Mouse (Mus musculus): ENCODE results near the gene Sertad1. TPM values are rescaled to one million over a fixed set of nuclear protein-coding genes. Genes with fewer than 3 reads are reported as not detected.
A peak's percentile ranks its signal among the peaks of the same experiment; 100 is the strongest.

Gene Sertad1
- polyA plus RNA-seq, 1 experiment from 2014 or later = 41.6 TPM

- WGBS = 91% methylated on average over 11 of the region's 11 CpGs
- Histone ChIP-seq H3K9me3 (replicated peaks; ENCODE audit: low read length) (no peaks in the 10 kb centered on the region), H3K9ac (ENCODE audit: low read depth, low read length) (no peak overlapping the region), H3K4me3 (replicated peaks; ENCODE audit: low read depth, low read length) (no peak overlapping the region), H3K4me1 (replicated peaks; ENCODE audit: insufficient read depth, low read length) (no peaks in the 10 kb centered on the region; the same call in 1 of the 2 replicates), H3K36me3 (ENCODE audit: insufficient read depth, low read length) (peaks cover 5% of the 10 kb centered on the region; the same call in 1 of the 2 replicates), H3K27ac (no peak overlapping the region), H3K27me3 (ENCODE audit: insufficient read depth, low read length) (no peaks in the 10 kb centered on the region), H3K4me2 (ENCODE audit: low read length) (no peak overlapping the region)
- ATAC-seq (replicated peaks; ENCODE audit: low FRiP score, low read depth) (no peak), DNase-seq (ENCODE audit: low spot score) (no peak)
- no peak for TF ChIP-seq CTCF (IDR thresholded peaks at IDR 0.05; ENCODE audit: low read depth)
Observed at GRCm38 (mm10) chr7:27471390-27472120, 15.2 kb upstream of the Sertad1 start.

DNA sequence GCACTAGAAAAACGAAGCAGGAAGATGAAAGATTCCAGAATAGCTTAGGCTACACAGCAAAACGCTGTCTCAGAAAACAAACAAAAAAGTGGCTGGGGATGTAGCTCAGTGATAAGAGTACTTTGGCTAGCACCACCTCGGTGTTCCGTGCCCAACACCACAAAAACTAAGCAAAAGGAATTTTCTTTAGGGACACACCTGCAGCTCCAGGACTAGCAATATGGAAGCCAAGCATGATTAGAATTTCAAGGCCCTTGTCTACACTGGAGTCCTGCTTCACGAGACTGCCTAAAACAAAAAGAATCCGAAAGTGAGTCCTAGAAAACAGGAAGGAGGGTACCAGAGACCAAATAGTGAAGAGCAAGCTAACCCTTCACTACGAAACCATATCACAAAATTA is 14.1 kb upstream of the Sertad1 start:
- peaks cover 5% of the 10 kb centered on the region; the same call in 1 of the 2 replicates for H3K36me3 ChIP-seq (ENCODE audit: insufficient read depth, low read length)
- H3K27ac ChIP-seq = peak overlapping the region; percentile 72
- H3K9me3 ChIP-seq (replicated peaks; ENCODE audit: low read length) = no peaks in the 10 kb centered on the region
- no peak for TF ChIP-seq CTCF (IDR thresholded peaks at IDR 0.05; ENCODE audit: low read depth)
- peak overlapping the region; percentile 36; the same call in 1 of the 2 replicates for H3K9ac ChIP-seq (ENCODE audit: low read depth, low read length)
- H3K27me3 ChIP-seq (ENCODE audit: insufficient read depth, low read length) = no peaks in the 10 kb centered on the region
- 31% methylated on average over 7 of the region's 7 CpGs for WGBS
- DNase-seq (ENCODE audit: low spot score) (peak; percentile 18), ATAC-seq (replicated peaks; ENCODE audit: low FRiP score, low read depth) (no peak)
- H3K4me1 ChIP-seq (replicated peaks; ENCODE audit: insufficient read depth, low read length) = peaks cover under 1% of the 10 kb centered on the region; the same call in 1 of the 2 replicates
- peak overlapping the region; percentile 63 for H3K4me2 ChIP-seq (ENCODE audit: low read length)
- H3K4me3 ChIP-seq (replicated peaks; ENCODE audit: low read depth, low read length) = peak overlapping the region; percentile 73

DNA sequence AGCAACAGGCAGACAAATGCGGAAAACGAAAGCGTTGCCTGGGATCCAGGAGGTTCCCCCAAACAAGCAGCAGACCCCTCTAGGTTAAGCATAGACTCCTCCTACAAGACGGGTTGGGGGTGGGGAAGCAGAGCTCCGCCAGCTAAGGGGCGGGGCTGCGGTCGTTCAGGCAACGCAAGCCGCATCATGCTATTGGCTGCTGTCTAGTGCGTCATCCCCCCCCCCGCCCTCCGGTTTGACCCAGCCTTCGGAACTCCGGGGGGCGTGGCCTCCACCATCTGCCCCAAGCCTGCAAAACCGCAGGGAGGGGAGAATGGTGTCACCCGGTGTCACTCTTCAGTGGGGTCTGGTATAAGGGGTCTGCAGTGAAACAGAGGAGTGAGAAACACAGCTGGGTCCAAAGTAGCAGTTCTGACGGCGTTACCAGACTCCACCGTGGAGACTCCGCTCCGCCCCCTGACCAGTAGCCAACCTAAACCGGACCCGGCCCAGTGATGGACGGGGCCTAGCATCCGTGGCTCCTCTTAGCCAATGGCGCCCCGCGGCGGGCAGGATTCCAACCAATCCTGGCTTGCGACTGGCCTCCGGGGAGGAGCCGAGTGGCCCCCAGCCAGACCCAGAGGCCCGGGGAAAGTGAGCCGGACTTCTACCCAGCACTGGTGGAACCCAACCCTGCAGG is 13.4 kb upstream of the Sertad1 start, which contains the start of gene Sertad3:
Sertad3 (plus strand) TSS at position 613 of the 679 bp plus-strand sequence.
- Histone ChIP-seq H3K4me1 (replicated peaks; ENCODE audit: insufficient read depth, low read length) (peaks cover 6% of the 10 kb centered on the region), H3K27me3 (ENCODE audit: insufficient read depth, low read length) (no peaks in the 10 kb centered on the region), H3K27ac (peak within 1 kb of the TSS; percentile 94), H3K36me3 (ENCODE audit: insufficient read depth, low read length) (peaks cover 5% of the 10 kb centered on the region; the same call in 1 of the 2 replicates), H3K4me3 (replicated peaks; ENCODE audit: low read depth, low read length) (peak within 1 kb of the TSS; percentile 73), H3K4me2 (ENCODE audit: low read length) (peak within 1 kb of the TSS; percentile 63), H3K9me3 (replicated peaks; ENCODE audit: low read length) (no peaks in the 10 kb centered on the region), H3K9ac (ENCODE audit: low read depth, low read length) (peak within 1 kb of the TSS; percentile 66)
- under 1% methylated on average over 36 of the region's 36 CpGs for WGBS
- ATAC-seq (replicated peaks; ENCODE audit: low FRiP score, low read depth) (peak; percentile 94), DNase-seq (ENCODE audit: low spot score) (peak; percentile 99)
- peak; percentile 18; the same call in 1 of the 2 replicates for TF ChIP-seq CTCF (IDR thresholded peaks at IDR 0.05; ENCODE audit: low read depth)

DNA sequence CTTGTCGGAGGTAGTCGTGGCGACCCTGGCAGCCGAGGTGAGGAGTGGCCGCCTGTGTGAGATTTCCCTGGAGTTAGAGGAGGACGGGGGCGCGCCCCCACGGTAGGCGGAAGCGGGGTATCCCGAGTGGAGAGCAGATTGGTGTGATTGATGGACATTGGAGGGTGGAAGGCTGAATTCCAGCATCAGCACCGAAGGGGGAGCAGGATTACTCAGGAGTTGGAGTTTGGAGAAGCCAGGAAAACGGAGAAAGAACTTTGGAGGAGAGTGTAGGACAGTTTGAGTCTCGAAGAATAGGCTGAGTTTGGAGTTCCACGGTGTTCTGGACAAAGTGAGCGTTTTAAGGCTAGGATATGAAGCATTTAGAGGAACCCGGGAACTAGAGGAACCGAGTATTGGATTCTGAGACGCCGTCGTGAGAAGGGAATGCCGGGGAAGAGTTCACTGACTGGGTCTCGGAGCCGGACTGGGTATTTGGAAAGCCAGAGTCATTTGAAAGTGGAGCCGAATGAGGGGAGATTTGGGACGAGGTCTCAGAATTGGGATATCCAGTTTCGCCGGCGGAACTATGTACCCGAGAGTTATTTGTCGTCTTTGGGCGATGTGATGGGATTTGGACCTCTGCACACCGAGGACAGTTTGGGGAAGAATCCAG is 12.7 kb upstream of the Sertad1 start:
- H3K36me3 ChIP-seq (ENCODE audit: insufficient read depth, low read length) = peaks cover 5% of the 10 kb centered on the region; the same call in 1 of the 2 replicates
- H3K4me1 ChIP-seq (replicated peaks; ENCODE audit: insufficient read depth, low read length) = peaks cover 6% of the 10 kb centered on the region
- under 1% methylated on average over 34 of the region's 34 CpGs for WGBS
- DNase-seq (ENCODE audit: low spot score) (peak; percentile 60), ATAC-seq (replicated peaks; ENCODE audit: low FRiP score, low read depth) (no peak)
- H3K9me3 ChIP-seq (replicated peaks; ENCODE audit: low read length) = no peaks in the 10 kb centered on the region
- peak overlapping the region; percentile 73 for H3K4me3 ChIP-seq (replicated peaks; ENCODE audit: low read depth, low read length)
- TF ChIP-seq CTCF (IDR thresholded peaks at IDR 0.05; ENCODE audit: low read depth) = no peak
- H3K9ac ChIP-seq (ENCODE audit: low read depth, low read length) = peak overlapping the region; percentile 66
- peak overlapping the region; percentile 94 for H3K27ac ChIP-seq
- H3K4me2 ChIP-seq (ENCODE audit: low read length) = peak overlapping the region; percentile 63
- no peaks in the 10 kb centered on the region for H3K27me3 ChIP-seq (ENCODE audit: insufficient read depth, low read length)

GRCm38 (mm10) chr7:27474490-27474954 is 12.2 kb upstream of the Sertad1 start:
- peak; percentile 93 for ATAC-seq (replicated peaks; ENCODE audit: low FRiP score, low read depth)
- Histone ChIP-seq H3K9me3 (replicated peaks; ENCODE audit: low read length) (no peaks in the 10 kb centered on the region), H3K9ac (ENCODE audit: low read depth, low read length) (peak overlapping the region; percentile 66), H3K4me2 (ENCODE audit: low read length) (peak overlapping the region; percentile 63), H3K27me3 (ENCODE audit: insufficient read depth, low read length) (no peaks in the 10 kb centered on the region), H3K27ac (peak overlapping the region; percentile 94), H3K4me1 (replicated peaks; ENCODE audit: insufficient read depth, low read length) (peaks cover 6% of the 10 kb centered on the region), H3K4me3 (replicated peaks; ENCODE audit: low read depth, low read length) (peak overlapping the region; percentile 73), H3K36me3 (ENCODE audit: insufficient read depth, low read length) (peaks cover 5% of the 10 kb centered on the region; the same call in 1 of the 2 replicates)
- DNase-seq (ENCODE audit: low spot score) = peak; percentile 100
- peak; percentile 72 for TF ChIP-seq CTCF (IDR thresholded peaks at IDR 0.05; ENCODE audit: low read depth)
- under 1% methylated on average over 22 of the region's 23 CpGs for WGBS

DNA sequence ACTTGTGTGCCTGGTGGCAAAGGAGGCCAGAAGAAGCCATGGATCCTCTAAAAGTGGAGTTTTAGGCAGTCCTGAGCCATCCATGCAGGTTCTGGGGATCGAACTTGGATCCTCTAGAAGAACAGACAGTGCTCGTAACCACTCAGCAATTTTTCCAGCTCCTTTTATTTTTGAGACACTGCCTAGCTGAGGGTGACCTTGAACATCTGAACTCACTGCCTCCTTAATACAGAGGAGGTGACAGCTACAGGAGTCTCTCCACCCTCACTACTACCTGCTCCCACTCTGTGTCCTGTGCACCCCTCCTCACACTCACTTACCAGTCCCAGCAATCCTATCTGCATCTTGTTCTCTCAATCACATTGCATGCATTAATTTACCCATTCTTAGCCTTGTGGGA is 11.1 kb upstream of the Sertad1 start:
- Histone ChIP-seq H3K9me3 (replicated peaks; ENCODE audit: low read length) (no peaks in the 10 kb centered on the region), H3K4me1 (replicated peaks; ENCODE audit: insufficient read depth, low read length) (peaks cover 6% of the 10 kb centered on the region), H3K9ac (ENCODE audit: low read depth, low read length) (no peak overlapping the region), H3K4me2 (ENCODE audit: low read length) (peak overlapping the region; percentile 63; the same call in 1 of the 2 replicates), H3K27me3 (ENCODE audit: insufficient read depth, low read length) (no peaks in the 10 kb centered on the region), H3K36me3 (ENCODE audit: insufficient read depth, low read length) (peaks cover 5% of the 10 kb centered on the region; the same call in 1 of the 2 replicates), H3K27ac (no peak overlapping the region), H3K4me3 (replicated peaks; ENCODE audit: low read depth, low read length) (no peak overlapping the region)
- no peak for ATAC-seq (replicated peaks; ENCODE audit: low FRiP score, low read depth)
- DNase-seq (ENCODE audit: low spot score) = no peak
- 91% methylated on average over 2 of the region's 2 CpGs for WGBS
- no peak for TF ChIP-seq CTCF (IDR thresholded peaks at IDR 0.05; ENCODE audit: low read depth)

Data from kidney, postnatal 0 days (tissue).